In the genomic region with DNA sequence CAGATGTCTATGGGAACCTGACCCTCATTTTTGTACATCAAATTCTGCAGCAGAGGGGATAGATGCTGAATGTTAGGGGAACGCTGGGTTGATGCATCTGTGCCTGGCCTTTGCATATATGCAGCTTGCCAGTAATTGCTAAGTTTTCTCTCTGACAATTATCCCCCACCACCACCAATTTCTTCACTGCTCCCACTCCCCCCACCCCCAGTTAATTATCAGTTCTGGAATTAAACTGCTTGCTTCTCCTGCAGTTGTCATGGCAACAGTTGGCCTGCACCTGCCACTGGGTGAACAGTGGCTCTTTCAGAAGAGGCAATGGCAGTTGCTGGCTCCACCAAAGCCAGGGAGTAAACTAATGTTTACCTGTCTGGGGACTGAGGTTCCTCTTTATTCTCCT, we compare ENCODE assay signal across 12 mouse cellular contexts.
DNase-seq lines count a peak whose midpoint lies in the region; ATAC-seq and TF ChIP-seq lines count a peak whose summit lies in the region.
"Had no signal": no experiment of that assay in that cellular context is flagged by ENCODE, and none has a peak within 500 bp of the region (broad histone marks: within the 10 kb centered on the region; RNA-seq: fewer than 3 reads in every experiment).

No protein-coding gene starts in this region.

- peak; percentile 27 to 42 for DNase-seq in cerebellum, postnatal 10 days
- DNase-seq in cerebellum, adult 8-10 months: no peak
- DNase-seq in midbrain, embryonic 10.5 days (ENCODE audit: low spot score): no peak
- no peak for DNase-seq in thymus, postnatal 25 days
- DNase-seq: gastrocnemius, postnatal 10 days; kidney, postnatal 25 days; liver, embryonic 13.5 days had no signal

- no peak for TF ChIP-seq CTCF in olfactory bulb, adult 2 months (IDR thresholded peaks at IDR 0.05; ENCODE audit: insufficient read depth, low read depth, low read length)

- no peaks in the 10 kb centered on the region for H3K27me3 ChIP-seq in midbrain, embryonic 12.5 days
- H3K27me3 ChIP-seq in midbrain, embryonic 10.5 days (ENCODE audit: low read depth, poor library complexity, severe bottlenecking): no peaks in the 10 kb centered on the region
- no peaks in the 10 kb centered on the region for H3K27me3 ChIP-seq in forebrain, embryonic 16.5 days (replicated peaks; ENCODE audit: control insufficient read depth, insufficient read depth, low read length)
- H3K27me3 ChIP-seq: heart, embryonic 13.5 days; liver, embryonic 13.5 days had no signal

- 72% methylated on average over 1 of the region's 1 CpGs for WGBS in midbrain, embryonic 12.5 days
- WGBS in midbrain, embryonic 10.5 days: 96% methylated on average over 1 of the region's 1 CpGs
- 0% methylated on average over 1 of the region's 1 CpGs for WGBS in forebrain, embryonic 16.5 days
- 31% methylated on average over 1 of the region's 1 CpGs for WGBS in olfactory bulb, adult 2 months

- H3K4me3 ChIP-seq in midbrain, embryonic 12.5 days: no peak overlapping the region
- H3K4me3 ChIP-seq in midbrain, embryonic 10.5 days: no peak overlapping the region
- H3K4me3 ChIP-seq in forebrain, embryonic 16.5 days (replicated peaks; ENCODE audit: low read length): no peak overlapping the region
- no peak overlapping the region for H3K4me3 ChIP-seq in olfactory bulb, adult 2 months (ENCODE audit: insufficient read depth, low read depth, low read length)
- H3K4me3 ChIP-seq: heart, embryonic 13.5 days; liver, embryonic 13.5 days had no signal

- H3K36me3 ChIP-seq in midbrain, embryonic 12.5 days: no peaks in the 10 kb centered on the region
- no peaks in the 10 kb centered on the region for H3K36me3 ChIP-seq in midbrain, embryonic 10.5 days
- H3K36me3 ChIP-seq in forebrain, embryonic 16.5 days (ENCODE audit: control insufficient read depth, insufficient read depth): no peaks in the 10 kb centered on the region
- H3K36me3 ChIP-seq: liver, embryonic 13.5 days had no signal

- no peaks in the 10 kb centered on the region for H3K9me3 ChIP-seq in midbrain, embryonic 12.5 days
- H3K9me3 ChIP-seq in midbrain, embryonic 10.5 days (replicated peaks): no peaks in the 10 kb centered on the region
- H3K9me3 ChIP-seq in forebrain, embryonic 16.5 days (ENCODE audit: control insufficient read depth, low read length): no peaks in the 10 kb centered on the region
- H3K9me3 ChIP-seq: heart, embryonic 13.5 days; liver, embryonic 13.5 days had no signal

- no peak overlapping the region for H3K27ac ChIP-seq in midbrain, embryonic 12.5 days (replicated peaks)
- no peak overlapping the region for H3K27ac ChIP-seq in midbrain, embryonic 10.5 days (replicated peaks)
- H3K27ac ChIP-seq in forebrain, embryonic 16.5 days (ENCODE audit: low read length): peak overlapping the region; percentile 69
- H3K27ac ChIP-seq in olfactory bulb, adult 2 months (ENCODE audit: insufficient read depth, low read depth, low read length): peak overlapping the region; percentile 96
- H3K27ac ChIP-seq: heart, embryonic 13.5 days; liver, embryonic 13.5 days had no signal

- no peak for TF ChIP-seq POLR2A in olfactory bulb, adult 2 months (IDR thresholded peaks at IDR 0.05; ENCODE audit: insufficient read depth, low read depth, low read length)

- peak; percentile 63 for ATAC-seq in midbrain, embryonic 12.5 days (ENCODE audit: low FRiP score, low read depth)
- peak; percentile 88 for ATAC-seq in forebrain, embryonic 16.5 days
- ATAC-seq in megakaryocyte, adult 5-6 weeks (ENCODE audit: poor library complexity, severe bottlenecking): no peak

- peaks cover 11% of the 10 kb centered on the region for H3K4me1 ChIP-seq in midbrain, embryonic 12.5 days
- H3K4me1 ChIP-seq in midbrain, embryonic 10.5 days: peaks cover 10% of the 10 kb centered on the region
- H3K4me1 ChIP-seq in forebrain, embryonic 16.5 days (replicated peaks; ENCODE audit: control insufficient read depth, insufficient read depth, low read length): peaks cover 11% of the 10 kb centered on the region
- 0 out of 2 replicates have a peak, but pooled peaks cover 2% of the 10 kb centered on the region for H3K4me1 ChIP-seq in olfactory bulb, adult 2 months (ENCODE audit: control insufficient read depth, insufficient read depth, low read length)
- H3K4me1 ChIP-seq: liver, embryonic 13.5 days had no signal

- H3K4me2 ChIP-seq in midbrain, embryonic 12.5 days (replicated peaks): no peak overlapping the region
- no peak overlapping the region for H3K4me2 ChIP-seq in forebrain, embryonic 16.5 days (ENCODE audit: low read length)
- H3K4me2 ChIP-seq: heart, embryonic 13.5 days; liver, embryonic 13.5 days had no signal

- H3K9ac ChIP-seq in midbrain, embryonic 12.5 days (replicated peaks): no peak overlapping the region
- H3K9ac ChIP-seq in forebrain, embryonic 16.5 days (replicated peaks; ENCODE audit: low read depth, low read length): no peak overlapping the region
- H3K9ac ChIP-seq: heart, embryonic 13.5 days; liver, embryonic 13.5 days had no signal

Comparison
In these comparisons a context has a peak if more than half of its experiments do, and no peak if none do; other contexts are left out.
1. DNase-seq: peak in cerebellum, postnatal 10 days (2 of 2); none in cerebellum, adult 8-10 months (single experiment), midbrain, embryonic 10.5 days (single experiment) and thymus, postnatal 25 days (single experiment).
2. H3K27ac ChIP-seq: peak in forebrain, embryonic 16.5 days (single experiment) and olfactory bulb, adult 2 months (single experiment); none in midbrain, embryonic 12.5 days (single experiment) and midbrain, embryonic 10.5 days (single experiment).